Mouse (Mus musculus) 3134 (cell line): ENCODE data around the gene Mta1.

Source experiments
- DNase-seq: peaks from one replicate; pipeline ENCODE4 v3.0.0-alpha.2; 2011; ENCODE audit warnings: low spot score; ENCODE audit not compliant: insufficient read length; ENCODE audit errors: extremely low read depth

Mta1 gene

DNA sequence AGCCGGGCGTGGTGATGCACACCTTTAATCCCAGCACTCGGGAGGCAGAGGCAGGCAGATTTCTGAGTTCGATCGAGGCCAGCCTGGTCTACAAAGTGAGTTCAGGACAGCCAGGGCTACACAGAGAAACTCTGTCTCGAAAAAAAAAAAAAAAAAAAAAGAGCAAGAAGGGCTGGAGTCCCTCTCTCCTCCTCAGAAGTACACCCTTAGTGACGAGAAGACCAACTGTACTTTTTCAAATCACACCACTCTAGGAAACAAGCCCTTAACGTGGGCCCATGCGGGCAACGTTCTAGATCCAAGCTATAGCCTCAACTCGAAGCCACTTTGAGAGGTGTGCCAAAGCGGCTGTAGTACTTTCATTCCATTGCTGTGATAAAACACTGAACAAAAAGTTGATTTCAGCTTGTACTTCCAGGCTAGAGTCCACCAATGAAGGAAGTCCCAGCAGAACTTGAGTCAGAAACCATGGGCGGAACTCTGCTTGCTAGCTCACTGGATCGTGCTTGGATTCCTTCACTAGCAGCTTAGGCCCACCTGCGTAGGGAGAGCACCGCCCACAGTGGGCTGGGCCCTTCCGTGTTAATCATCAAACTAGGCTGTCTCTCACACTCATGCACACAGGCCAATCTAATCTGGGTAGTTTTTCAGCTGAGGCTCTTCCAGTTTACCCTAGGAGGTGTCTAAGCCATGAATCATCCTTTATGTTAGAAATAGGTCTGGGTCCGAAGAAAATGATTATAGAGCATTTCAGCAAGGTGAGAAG lies 79.1 kb downstream of the Mta1 start:
- peak; percentile 31 for DNase-seq

- DNase-seq, result no peak
Measured at GRCm38 (mm10) chr12:113181020-113181419, 82.9 kb downstream of the Mta1 start.

GRCm38 (mm10) chr12:113184945-113185344 lies 86.9 kb downstream of the Mta1 start:
- no peak for DNase-seq

GRCm38 (mm10) chr12:113185442-113186291 lies 87.6 kb downstream of the Mta1 start, which contains the start of gene Tmem121:
TSS of gene Tmem121 (plus strand) at chr12:113185930.
- no peak for DNase-seq

DNA sequence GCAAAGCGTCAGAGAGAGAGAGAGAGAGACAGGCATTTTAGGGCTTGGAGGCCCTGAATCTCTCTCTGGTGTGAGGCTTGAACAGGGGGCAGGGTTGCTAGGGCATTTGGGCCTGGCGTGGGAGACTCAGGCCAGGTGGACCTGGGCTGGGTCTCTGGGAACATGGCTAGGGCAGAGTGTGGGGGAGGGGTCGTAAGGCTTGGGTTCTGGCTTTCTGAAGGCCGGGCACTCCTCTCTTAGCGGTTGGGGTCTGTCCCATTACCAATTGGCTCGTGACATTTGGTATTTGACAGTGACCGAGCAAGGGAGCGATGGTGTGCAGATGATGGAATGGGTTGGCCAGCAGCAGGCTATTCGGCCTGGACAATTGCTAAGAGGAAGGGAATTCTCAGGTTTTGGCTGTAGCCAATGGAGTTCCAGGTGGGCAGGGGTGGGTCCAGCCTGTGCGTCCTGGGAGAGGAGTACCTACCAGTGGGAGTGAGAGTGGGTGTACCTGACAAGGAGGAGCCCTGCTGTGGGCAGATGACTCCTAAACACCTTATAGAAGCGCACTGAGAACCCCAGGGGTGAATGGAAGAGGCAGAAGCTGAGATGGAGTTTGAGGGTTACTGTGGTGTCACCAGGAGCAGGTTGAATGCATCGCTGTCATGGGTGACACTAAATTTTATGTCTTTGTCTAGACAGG lies 88.4 kb downstream of the Mta1 start:
- DNase-seq, result no peak
